Mouse (Mus musculus) cerebellum, adult 2 months (tissue): Measurements from ENCODE around the gene Dzip1.

Source experiments
- CTCF ChIP-seq: fragments of 200-500 bp; IDR thresholded peaks from 2 replicates; pipeline ENCODE4 v1.5.1; 2011; ENCODE audit warnings: low read depth, mild to moderate bottlenecking, control low read depth, low read length, moderate library complexity, borderline replicate concordance; ENCODE audit not compliant: insufficient read depth
- POLR2A ChIP-seq: fragments of 200-500 bp; IDR thresholded peaks from 2 replicates; pipeline ENCODE4 v1.6.1; 2011; ENCODE audit warnings: low read length, control low read depth, borderline replicate concordance; ENCODE audit not compliant: insufficient read depth

DNA sequence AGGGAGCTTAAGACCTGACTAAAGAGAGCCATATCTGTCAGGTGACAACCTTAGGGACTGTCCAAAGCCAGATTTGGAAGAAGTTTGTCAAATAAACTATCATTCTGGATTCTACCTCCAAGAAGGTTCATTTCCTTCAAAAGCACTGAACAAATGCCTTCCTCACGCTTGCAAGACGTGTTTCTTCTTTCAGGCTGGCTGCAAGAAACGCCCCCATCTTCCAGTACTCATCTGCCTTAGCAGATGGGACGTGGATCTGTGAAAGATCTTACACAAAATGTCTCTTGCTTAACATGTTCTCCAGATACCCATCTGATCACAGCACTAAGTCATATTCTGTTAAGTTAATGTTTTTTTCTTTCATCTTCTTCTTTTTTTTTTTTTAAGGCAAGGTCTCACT lies 35.2 kb downstream of the Dzip1 start:
- no peak for TF ChIP-seq POLR2A
- TF ChIP-seq CTCF = no peak
